Mouse (Mus musculus) spleen, adult 2 months (tissue): ENCODE measurements around the gene Snrnp48. TPM values are rescaled to one million over a fixed set of nuclear protein-coding genes. Genes with fewer than 3 reads are reported as not detected.

ENCODE experiments used
- DNase-seq, 2 experiments: peaks; one replicate each; pipeline versions ENCODE4 v3.0.0 to v3.0.0-alpha.2; 2012 to 2021; ENCODE audit warnings: low spot score in 2 of 2, low read depth in 1 of 2
- H3K27ac ChIP-seq: fragments of 200-500 bp; 2 replicates; pipeline ENCODE4 v1.5.1; 2012; ENCODE audit warnings: low read length, inconsistent platforms; ENCODE audit not compliant: insufficient read depth
- H3K27me3 ChIP-seq: fragments of 200-500 bp; 2 replicates; pipeline ENCODE4 v1.6.1; 2012; ENCODE audit warnings: mild to moderate bottlenecking, moderate library complexity, low read length, inconsistent platforms; ENCODE audit not compliant: control insufficient read depth, insufficient read depth
- H3K36me3 ChIP-seq: fragments of 200-500 bp; 2 replicates; pipeline ENCODE4 v1.6.1; 2012; ENCODE audit warnings: mild to moderate bottlenecking, low read length, inconsistent platforms; ENCODE audit not compliant: control insufficient read depth, insufficient read depth
- H3K4me1 ChIP-seq: fragments of 200-500 bp; 2 replicates; pipeline ENCODE4 v1.6.1; 2011; ENCODE audit warnings: inconsistent platforms; ENCODE audit not compliant: control insufficient read depth, insufficient read depth, insufficient read length
- H3K4me3 ChIP-seq: fragments of 200-500 bp; 2 replicates; pipeline ENCODE4 v1.5.1; 2011; ENCODE audit warnings: mild to moderate bottlenecking, inconsistent platforms; ENCODE audit not compliant: insufficient read depth, insufficient read length; ENCODE audit errors: extremely low read depth
- CTCF ChIP-seq: fragments of 200-500 bp; IDR thresholded peaks from 2 replicates; pipeline ENCODE4 v1.5.1; 2011; ENCODE audit warnings: mild to moderate bottlenecking, inconsistent platforms; ENCODE audit not compliant: insufficient read depth, insufficient read length, insufficient replicate concordance; ENCODE audit errors: extremely low read depth
- POLR2A ChIP-seq: fragments of 200-500 bp; IDR thresholded peaks from 2 replicates; pipeline ENCODE4 v1.6.1; 2011; ENCODE audit warnings: low read depth, low read length, inconsistent platforms
- WGBS: fragments of 180-500 bp; shearing (Covaris S2); methylation state at CpG from one replicate; pipeline ENCODE4 v1.1.7; 2018; 5-methylcytosine and 5-hydroxymethylcytosine counted together
- polyA plus RNA-seq: library from polyadenylated mRNA; depleted of rRNA; stranded (reverse); fragments of >200 nt; gene quantifications from 2 replicates; pipeline ENCODE4 v1.2.3, GENCODE M21; 2012

The Snrnp48 gene
- polyA plus RNA-seq, 1 experiment = 23.7 TPM

- Histone ChIP-seq H3K4me1 (no peaks in the 10 kb centered on the region), H3K27ac (no peak overlapping the region), H3K4me3 (no peak overlapping the region), H3K36me3 (peaks cover 14% of the 10 kb centered on the region), H3K27me3 (no peaks in the 10 kb centered on the region)
- WGBS = 87% methylated on average over 9 of the region's 9 CpGs
- DNase-seq = no peak
- no peak for TF ChIP-seq POLR2A
- no peak for TF ChIP-seq CTCF
These were observed 25.6 kb downstream of the Snrnp48 start for GRCm38 (mm10) chr13:38230177-38230821.

DNA sequence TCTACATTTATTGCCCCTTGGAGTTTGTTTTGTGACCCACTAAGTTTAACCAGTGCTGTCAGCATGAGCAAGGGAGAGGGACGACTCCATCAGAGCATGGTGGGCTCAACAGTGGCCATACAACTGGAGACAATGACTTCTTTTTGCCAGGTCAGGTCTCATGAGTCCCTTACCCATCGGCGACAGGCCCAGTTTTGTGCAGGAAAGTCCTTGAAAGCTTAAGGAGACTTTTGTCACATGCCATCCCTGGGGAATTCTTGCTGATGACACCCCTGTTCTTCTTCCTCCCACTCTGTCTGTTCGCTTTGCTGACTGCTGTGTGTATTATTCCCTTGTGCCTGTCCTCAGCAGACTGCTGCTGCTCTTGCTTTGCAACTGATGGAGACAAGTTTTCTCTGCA is 27.7 kb downstream of the Snrnp48 start:
- no peak for DNase-seq
- Histone ChIP-seq H3K27me3 (no peaks in the 10 kb centered on the region), H3K27ac (no peak overlapping the region), H3K4me1 (no peaks in the 10 kb centered on the region), H3K36me3 (peaks cover 10% of the 10 kb centered on the region), H3K4me3 (no peak overlapping the region)
- 90% methylated on average over 4 of the region's 4 CpGs for WGBS
- TF ChIP-seq CTCF (no peak), POLR2A (no peak)

- 77% methylated on average over 3 of the region's 3 CpGs for WGBS
These were observed 28.3 kb downstream of the Snrnp48 start for GRCm38 (mm10) chr13:38232856-38233625.

GRCm38 (mm10) chr13:38234651-38235050 is 29.9 kb downstream of the Snrnp48 start:
- Histone ChIP-seq H3K27me3 (no peaks in the 10 kb centered on the region), H3K4me1 (no peaks in the 10 kb centered on the region), H3K4me3 (no peak overlapping the region), H3K27ac (no peak overlapping the region), H3K36me3 (no peaks in the 10 kb centered on the region)
- WGBS = 76% methylated on average over 5 of the region's 5 CpGs
- no peak for DNase-seq
- no peak for TF ChIP-seq CTCF
- no peak for TF ChIP-seq POLR2A

More at GRCm38 (mm10) chr13:38232856-38233625, 28.3 kb downstream of the Snrnp48 start:
- no peak for DNase-seq
- H3K4me1 ChIP-seq = no peaks in the 10 kb centered on the region
- TF ChIP-seq POLR2A (no peak), CTCF (no peak)
- H3K4me3 ChIP-seq = no peak overlapping the region
- no peaks in the 10 kb centered on the region for H3K27me3 ChIP-seq
- peaks cover 7% of the 10 kb centered on the region for H3K36me3 ChIP-seq
- no peak overlapping the region for H3K27ac ChIP-seq

DNA sequence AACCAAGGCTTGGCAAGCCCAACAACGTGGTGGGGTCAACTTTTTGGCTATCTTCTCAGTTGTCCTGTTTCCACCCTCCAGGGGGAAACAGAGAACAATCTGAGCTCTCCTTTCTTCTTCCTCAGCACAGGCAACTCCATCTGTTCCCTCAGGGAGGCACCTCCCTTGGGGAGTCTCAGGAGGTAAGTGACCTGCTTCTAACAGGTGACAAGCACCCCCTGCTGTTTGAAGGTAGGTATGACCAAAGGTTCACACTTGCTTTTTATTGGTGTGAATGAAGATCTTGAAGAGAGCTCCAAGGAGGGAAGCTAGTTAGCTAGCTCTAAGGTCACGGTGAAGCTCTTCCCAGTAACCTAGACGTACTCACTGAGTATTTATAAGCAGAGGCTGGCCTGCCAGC is 30.6 kb downstream of the Snrnp48 start:
- WGBS = 69% methylated on average over 3 of the region's 3 CpGs
- H3K36me3 ChIP-seq = no peaks in the 10 kb centered on the region
- peak; percentile 2 to 5 for DNase-seq
- no peaks in the 10 kb centered on the region for H3K27me3 ChIP-seq
- no peak overlapping the region for H3K27ac ChIP-seq
- no peak overlapping the region for H3K4me3 ChIP-seq
- TF ChIP-seq POLR2A = no peak
- TF ChIP-seq CTCF = peak; percentile 9; the same call in 1 of the 2 replicates
- H3K4me1 ChIP-seq = no peaks in the 10 kb centered on the region

DNA sequence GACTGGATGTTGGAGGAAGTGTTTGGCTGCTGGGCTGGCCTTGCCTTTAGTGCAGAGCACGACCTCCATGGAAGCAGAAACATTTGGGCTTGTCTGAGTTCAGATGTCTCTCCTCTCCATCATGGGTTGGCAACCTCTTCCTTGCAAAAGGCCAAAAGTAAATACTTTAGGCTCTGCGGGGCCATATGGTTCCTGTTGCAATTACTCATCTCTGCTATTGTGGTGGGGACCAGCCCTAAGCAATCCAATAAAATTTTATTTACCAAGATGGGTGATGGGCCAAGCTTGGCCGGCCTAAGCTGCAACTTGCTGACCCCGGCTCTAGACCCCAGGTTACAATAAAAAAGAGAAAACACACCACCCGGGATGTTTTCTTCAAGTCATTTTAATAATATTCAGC is 43.4 kb downstream of the Snrnp48 start:
- Histone ChIP-seq H3K36me3 (no peaks in the 10 kb centered on the region), H3K27ac (no peak overlapping the region), H3K4me1 (no peaks in the 10 kb centered on the region), H3K27me3 (no peaks in the 10 kb centered on the region), H3K4me3 (no peak overlapping the region)
- WGBS = 81% methylated on average over 5 of the region's 5 CpGs
- no peak for DNase-seq
- TF ChIP-seq CTCF = no peak
- TF ChIP-seq POLR2A = no peak

DNA sequence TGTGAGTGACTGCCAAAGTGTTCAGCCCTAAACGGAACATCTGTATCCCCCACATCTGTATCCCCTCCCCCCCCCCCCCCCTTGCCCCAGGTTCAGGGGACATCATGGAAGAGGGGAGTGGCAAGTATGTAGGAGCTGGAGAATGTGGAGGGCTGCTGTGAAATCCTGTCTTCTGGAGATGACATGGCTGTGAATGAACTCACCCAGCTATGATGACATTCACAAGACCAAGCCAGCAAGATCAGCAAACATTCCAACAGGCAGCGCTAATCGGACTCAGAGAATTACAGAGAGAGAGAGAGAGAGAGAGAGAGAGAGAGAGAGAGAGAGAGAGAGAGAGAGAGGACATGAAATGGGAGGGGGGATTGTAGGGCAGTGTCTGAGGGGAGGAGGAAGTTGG is 46.5 kb downstream of the Snrnp48 start:
- H3K27me3 ChIP-seq = no peaks in the 10 kb centered on the region
- H3K36me3 ChIP-seq = no peaks in the 10 kb centered on the region
- no peak overlapping the region for H3K27ac ChIP-seq
- no peak overlapping the region for H3K4me3 ChIP-seq
- DNase-seq = no peak
- no peaks in the 10 kb centered on the region for H3K4me1 ChIP-seq
- WGBS = 94% methylated on average over 3 of the region's 3 CpGs
- TF ChIP-seq CTCF (no peak), POLR2A (no peak)
